Mouse (Mus musculus) spleen, adult 2 months (tissue): ENCODE results near the gene Fxyd1.

ENCODE experiments used
- CTCF ChIP-seq: fragments of 200-500 bp; IDR thresholded peaks from 2 replicates; pipeline ENCODE4 v1.5.1; 2011; ENCODE audit warnings: mild to moderate bottlenecking, inconsistent platforms; ENCODE audit not compliant: insufficient read depth, insufficient read length, insufficient replicate concordance; ENCODE audit errors: extremely low read depth
- POLR2A ChIP-seq: fragments of 200-500 bp; IDR thresholded peaks from 2 replicates; pipeline ENCODE4 v1.6.1; 2011; ENCODE audit warnings: low read depth, low read length, inconsistent platforms

- TF ChIP-seq CTCF (no peak), POLR2A (no peak)
Observed at GRCm38 (mm10) chr7:31074061-31074712, 17.2 kb upstream of the Fxyd1 start.
